Mouse (Mus musculus) hindbrain, postnatal 0 days (tissue): ENCODE measurements at regions not wholly inside any gene's neighbourhood (a gene's known extent, or its start where the extent isn't known, plus 50 kb on each side); places are given as distances from the start of the nearest gene placed in this dataset.
"Not testable (repeated sequence)": the region's sequence is repeated elsewhere in the genome, so short reads cannot be mapped to it uniquely, and the experiment has no call there.

Experiments used
- ATAC-seq: fragments of 200-750 bp; cut with Nextera tagmentation; 2 replicates; pipeline ENCODE4 v1.8.0; 2017; ENCODE audit warnings: mild to moderate bottlenecking, moderate TSS enrichment, moderate library complexity
- DNase-seq: peaks from one replicate; pipeline ENCODE4 v3.0.0-alpha.2; 2015; ENCODE audit warnings: low spot score
- H3K27ac ChIP-seq: fragments of 300-500 bp; sonication (generic); 2 replicates; pipeline ENCODE4 v1.5.1; 2014; ENCODE audit warnings: mild to moderate bottlenecking
- H3K27me3 ChIP-seq: fragments of 300-500 bp; sonication (generic); 2 replicates; pipeline ENCODE4 v1.6.1; 2014; ENCODE audit warnings: low read length, mixed read lengths; ENCODE audit not compliant: insufficient read depth
- H3K36me3 ChIP-seq: fragments of 300-500 bp; sonication (generic); 2 replicates; pipeline ENCODE4 v1.6.1; 2014; ENCODE audit warnings: low read length, mixed read lengths; ENCODE audit not compliant: insufficient read depth
- H3K4me1 ChIP-seq: fragments of 300-500 bp; sonication (generic); 2 replicates; pipeline ENCODE4 v1.6.1; 2014; ENCODE audit warnings: antibody characterized with exemption, low read length, mixed read lengths; ENCODE audit not compliant: insufficient read depth
- H3K4me2 ChIP-seq: fragments of 300-500 bp; sonication (generic); 2 replicates; pipeline ENCODE4 v1.6.1; 2014; ENCODE audit warnings: low read depth, mild to moderate bottlenecking, low read length, moderate library complexity, mixed read lengths
- H3K4me3 ChIP-seq: fragments of 300-500 bp; sonication (generic); 2 replicates; pipeline ENCODE4 v1.5.1; 2014; ENCODE audit warnings: low read length
- H3K9ac ChIP-seq: fragments of 300-500 bp; sonication (generic); replicated peaks from 2 replicates; pipeline ENCODE4 v1.6.1; 2014; ENCODE audit warnings: mild to moderate bottlenecking, low read length, moderate library complexity, mixed read lengths
- H3K9me3 ChIP-seq: fragments of 300-500 bp; sonication (generic); 2 replicates; pipeline ENCODE4 v1.6.1; 2016; ENCODE audit warnings: low read length, mixed read lengths
- CTCF ChIP-seq: IDR thresholded peaks from 2 replicates; pipeline ENCODE4 v1.5.1; 2016; ENCODE audit warnings: antibody characterized with exemption, control low read depth, low read depth
- WGBS: fragments of 180-500 bp; shearing (Covaris S2); extraction: QIAGEN DNeasy Blood & Tissue Kit; methylation state at CpG from one replicate; pipeline ENCODE4 v1.1.7; 2014; 5-methylcytosine and 5-hydroxymethylcytosine counted together

DNA sequence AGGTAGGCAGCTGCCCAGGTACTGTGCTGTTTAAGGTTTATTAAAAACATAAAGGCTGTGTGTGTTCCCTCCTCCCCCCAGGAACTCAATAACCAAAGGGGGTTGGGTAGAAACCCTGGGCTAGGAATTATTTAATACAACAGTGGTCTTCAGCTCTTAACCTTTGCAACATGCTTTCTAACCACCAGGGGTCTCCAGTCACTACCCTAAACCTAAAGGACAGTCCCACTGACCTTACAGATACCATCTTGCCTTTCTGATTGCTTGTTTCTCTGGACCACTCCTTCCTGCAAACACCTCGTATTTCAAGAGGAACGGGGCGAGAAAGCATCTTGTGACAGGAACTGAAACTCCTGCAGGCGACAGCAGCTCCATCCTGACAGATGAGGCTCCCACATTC, 104.9 kb downstream of the Kcnk1 start:
- TF ChIP-seq CTCF, result no peak; the same call in 1 of the 2 replicates
- H3K4me3 ChIP-seq, result no peak overlapping the region
- H3K4me2 ChIP-seq, result no peak overlapping the region
- H3K36me3 ChIP-seq, result no peaks in the 10 kb centered on the region
- no peak overlapping the region for H3K27ac ChIP-seq
- no peak for DNase-seq
- 74% methylated on average over 4 of the region's 4 CpGs for WGBS
- no peaks in the 10 kb centered on the region for H3K27me3 ChIP-seq
- no peak for ATAC-seq
- no peaks in the 10 kb centered on the region for H3K9me3 ChIP-seq
- no peak overlapping the region for H3K9ac ChIP-seq
- no peaks in the 10 kb centered on the region for H3K4me1 ChIP-seq

DNA sequence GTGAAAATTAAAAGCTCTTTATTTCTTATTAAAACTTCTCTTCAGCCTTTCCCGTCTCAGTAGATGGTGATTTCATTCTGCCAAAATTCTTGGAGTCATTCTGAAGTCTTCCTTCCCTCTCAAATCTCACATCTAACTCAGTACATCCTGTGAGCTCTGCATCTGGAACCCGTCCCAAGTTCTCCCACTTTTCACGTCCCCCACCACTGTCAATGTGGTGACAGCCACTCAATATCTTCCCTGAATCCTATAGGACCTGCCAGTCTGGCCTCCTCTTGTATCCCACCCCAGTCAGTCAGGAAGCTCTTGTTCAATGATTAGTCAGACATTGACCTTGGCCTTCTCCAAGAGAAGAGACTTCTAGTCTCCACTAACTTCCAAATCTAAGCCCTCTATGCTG, 110.1 kb downstream of the Kcnk1 start:
- no peak overlapping the region for H3K4me3 ChIP-seq
- no peak for ATAC-seq
- TF ChIP-seq CTCF, result no peak
- H3K4me2 ChIP-seq, result no peak overlapping the region
- no peak overlapping the region for H3K27ac ChIP-seq
- no peaks in the 10 kb centered on the region for H3K27me3 ChIP-seq
- no peaks in the 10 kb centered on the region for H3K36me3 ChIP-seq
- H3K4me1 ChIP-seq, result no peaks in the 10 kb centered on the region
- H3K9ac ChIP-seq, result no peak overlapping the region
- DNase-seq, result no peak
- 79% methylated on average over 3 of the region's 3 CpGs for WGBS
- H3K9me3 ChIP-seq, result no peaks in the 10 kb centered on the region

DNA sequence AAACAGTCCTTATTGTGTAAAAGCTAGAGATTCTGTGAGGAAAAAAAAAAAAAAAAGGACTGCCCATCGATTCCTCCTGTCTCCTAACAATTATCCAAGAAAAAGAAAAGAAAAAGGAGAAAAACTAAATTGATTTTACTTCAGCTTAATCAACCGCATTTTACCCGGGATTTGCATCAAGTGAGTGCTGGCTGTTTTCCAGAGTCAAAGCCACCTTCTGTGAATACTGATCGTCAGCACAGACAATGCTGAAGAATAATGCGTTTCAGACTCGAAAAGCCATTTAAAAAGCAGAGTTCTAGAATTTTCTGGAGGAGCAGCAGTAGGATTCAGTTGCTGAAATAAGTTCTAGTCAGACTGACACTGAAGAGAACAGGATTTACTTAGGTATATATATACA, 131.1 kb downstream of the Kcnk1 start:
- no peak overlapping the region for H3K4me3 ChIP-seq
- no peak for ATAC-seq
- H3K9me3 ChIP-seq, result no peaks in the 10 kb centered on the region

DNA sequence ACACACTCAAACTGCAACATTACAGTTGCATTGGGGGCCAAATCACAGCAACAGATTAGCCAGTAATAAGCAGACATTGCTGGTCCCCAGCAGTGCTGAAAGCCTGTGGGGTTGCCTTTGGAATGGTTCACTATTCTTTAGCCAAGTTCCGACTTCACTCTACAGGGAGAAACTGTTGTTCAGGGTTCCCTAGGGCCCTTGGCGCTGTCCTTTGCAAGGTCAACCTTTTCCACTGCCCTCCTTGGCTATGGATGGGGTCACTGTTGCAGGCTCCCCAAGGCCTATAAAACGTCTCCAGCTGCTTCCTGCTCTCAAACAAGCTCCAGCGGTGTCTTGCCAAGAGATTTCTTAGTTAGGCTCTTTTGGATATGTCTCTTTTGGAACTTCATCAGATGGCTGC, 137.1 kb downstream of the Kcnk1 start:
- H3K9me3 ChIP-seq, result no peaks in the 10 kb centered on the region
- H3K9ac ChIP-seq, result no peak overlapping the region
- H3K4me3 ChIP-seq, result no peak overlapping the region
- WGBS, result 69% methylated on average over 4 of the region's 4 CpGs
- H3K27me3 ChIP-seq, result no peaks in the 10 kb centered on the region
- no peak for TF ChIP-seq CTCF
- no peak for DNase-seq
- H3K36me3 ChIP-seq, result no peaks in the 10 kb centered on the region
- no peak for ATAC-seq
- no peak overlapping the region for H3K27ac ChIP-seq
- H3K4me2 ChIP-seq, result no peak overlapping the region
- H3K4me1 ChIP-seq, result peaks cover 4% of the 10 kb centered on the region; the same call in 1 of the 2 replicates

More for the DNA sequence above, 131.1 kb downstream of the Kcnk1 start:
- Histone ChIP-seq H3K27ac (no peak overlapping the region), H3K36me3 (no peaks in the 10 kb centered on the region), H3K9ac (no peak overlapping the region), H3K4me2 (no peak overlapping the region), H3K4me1 (no peaks in the 10 kb centered on the region), H3K27me3 (no peaks in the 10 kb centered on the region)
- TF ChIP-seq CTCF, result no peak
- DNase-seq, result peak; percentile 60
- WGBS, result 25% methylated on average over 6 of the region's 6 CpGs

DNA sequence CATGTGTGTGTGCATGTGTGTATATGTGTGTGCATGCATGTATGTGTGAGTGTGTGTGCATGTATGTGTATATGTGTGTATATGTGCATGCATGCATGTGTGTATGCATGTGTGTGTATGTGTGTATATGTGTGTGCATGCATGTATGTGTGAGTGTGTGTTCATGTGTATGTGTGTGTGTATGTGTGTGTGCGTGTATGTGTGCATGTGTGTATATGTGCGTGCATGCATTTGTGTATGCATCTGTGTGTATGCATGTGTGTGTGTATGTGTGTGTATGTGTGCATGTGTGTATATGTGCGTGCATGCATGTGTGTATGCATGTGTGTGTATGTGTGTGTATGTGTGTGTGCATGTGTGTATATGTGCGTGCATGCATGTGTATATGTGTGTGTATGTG, 137.9 kb downstream of the Kcnk1 start:
- not testable (repeated sequence) for DNase-seq, H3K4me3 ChIP-seq, H3K4me1 ChIP-seq, ATAC-seq, H3K9me3 ChIP-seq, H3K4me2 ChIP-seq, H3K27me3 ChIP-seq, H3K27ac ChIP-seq, H3K36me3 ChIP-seq, H3K9ac ChIP-seq
- WGBS, result 98% methylated on average over 4 of the region's 4 CpGs

DNA sequence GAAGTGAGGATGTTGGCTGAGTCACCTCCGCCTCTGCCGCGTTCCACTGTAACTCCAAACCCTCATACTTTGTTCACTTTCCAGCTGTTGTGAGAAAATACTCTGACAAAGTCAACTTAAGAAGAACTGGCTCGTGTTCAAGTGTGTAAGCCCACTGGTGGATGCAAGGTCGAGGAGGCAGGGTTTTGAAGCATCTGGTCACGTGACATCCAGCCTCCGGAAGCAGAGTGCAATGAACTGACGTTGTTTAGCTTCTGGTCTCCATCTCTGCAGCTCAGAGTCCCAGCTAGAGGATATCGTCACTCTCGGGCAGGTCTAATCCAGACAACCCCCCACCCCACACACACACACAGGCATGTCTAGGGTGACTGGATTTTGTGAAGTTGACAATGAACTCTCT, 140.1 kb downstream of the Kcnk1 start:
- Histone ChIP-seq H3K4me1 (peaks cover 4% of the 10 kb centered on the region; the same call in 1 of the 2 replicates), H3K9me3 (no peaks in the 10 kb centered on the region), H3K27ac (no peak overlapping the region), H3K36me3 (no peaks in the 10 kb centered on the region), H3K9ac (no peak overlapping the region), H3K27me3 (0 out of 2 replicates have a peak, but pooled peaks cover 6% of the 10 kb centered on the region), H3K4me3 (no peak overlapping the region), H3K4me2 (no peak overlapping the region)
- ATAC-seq (no peak), DNase-seq (no peak)
- 81% methylated on average over 10 of the region's 10 CpGs for WGBS
- TF ChIP-seq CTCF, result no peak

DNA sequence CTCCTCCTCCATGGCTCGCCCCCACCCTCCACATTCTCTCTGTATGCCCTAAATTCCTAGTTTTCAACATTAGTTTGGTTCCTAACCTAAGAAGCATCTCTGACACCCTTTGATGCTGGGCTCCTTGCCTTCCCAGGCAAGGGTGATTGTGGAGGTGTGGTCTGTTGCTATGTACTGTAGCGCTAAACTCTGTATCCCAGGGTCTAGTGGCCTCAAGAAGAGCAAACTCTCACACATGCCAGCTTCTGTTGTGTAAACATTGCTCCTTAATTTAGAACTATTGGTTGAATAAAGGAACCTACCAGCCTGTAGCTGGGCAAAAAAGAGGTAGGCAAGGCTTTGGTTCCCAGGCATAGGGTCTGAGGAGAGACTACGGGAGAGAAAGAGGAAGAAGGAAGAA, 140.6 kb downstream of the Kcnk1 start:
- Histone ChIP-seq H3K4me3 (no peak overlapping the region), H3K27me3 (0 out of 2 replicates have a peak, but pooled peaks cover 6% of the 10 kb centered on the region), H3K27ac (no peak overlapping the region), H3K9ac (no peak overlapping the region), H3K36me3 (no peaks in the 10 kb centered on the region), H3K4me1 (peaks cover 4% of the 10 kb centered on the region; the same call in 1 of the 2 replicates), H3K4me2 (no peak overlapping the region), H3K9me3 (no peaks in the 10 kb centered on the region)
- no peak for ATAC-seq
- TF ChIP-seq CTCF, result no peak
- no peak for DNase-seq
- 86% methylated on average over 3 of the region's 3 CpGs for WGBS
